Mouse (Mus musculus) CH12.LX (cell line): ENCODE results near the gene Btbd7. TPM values are rescaled to one million over a fixed set of nuclear protein-coding genes. Genes with fewer than 3 reads are reported as not detected.
A peak's percentile ranks its signal among the peaks of the same experiment; 100 is the strongest.

Experiments used
- DNase-seq: peaks from one replicate; pipeline ENCODE4 v3.0.0-alpha.2; 2013; ENCODE audit errors: extremely low read depth
- H3K27ac ChIP-seq: 2 replicates; pipeline ENCODE4 v1.5.1; 2012; ENCODE audit warnings: low read depth, mild to moderate bottlenecking, control low read depth, moderate library complexity; ENCODE audit not compliant: insufficient read depth
- H3K27me3 ChIP-seq: replicated peaks from 2 replicates; pipeline ENCODE3; 2012; ENCODE audit warnings: inconsistent platforms
- H3K36me3 ChIP-seq, 2 experiments: replicated peaks in 1 of 2; 2 replicates each; pipeline versions ENCODE3 to v1.6.1; 2012; ENCODE audit warnings: inconsistent platforms in 1 of 2, low read length in 1 of 2, mild to moderate bottlenecking in 1 of 2, mixed read lengths in 1 of 2, moderate library complexity in 1 of 2; ENCODE audit not compliant: control insufficient read depth in 1 of 2, insufficient read depth in 1 of 2
- H3K4me1 ChIP-seq, 2 experiments: 2 replicates each; pipeline ENCODE4 v1.6.1; 2012; ENCODE audit warnings: inconsistent platforms in 1 of 2, moderate library complexity in 1 of 2; ENCODE audit not compliant: insufficient read depth in 2 of 2, control insufficient read depth in 1 of 2
- H3K4me2 ChIP-seq: 2 replicates; pipeline ENCODE4 v1.6.1; 2012; ENCODE audit warnings: low read depth, mild to moderate bottlenecking, control low read depth; ENCODE audit not compliant: poor library complexity, insufficient read depth, severe bottlenecking
- H3K4me3 ChIP-seq, 3 experiments: fragments of 150-350 bp in 1 of 3; sonication (generic) in 1 of 3; replicated peaks in 1 of 3; 2 replicates each; pipeline versions ENCODE3 to v1.5.1; 2011 to 2012; ENCODE audit warnings: low read depth in 2 of 3, low read length in 2 of 3, mild to moderate bottlenecking in 2 of 3, moderate library complexity in 2 of 3, control low read depth in 1 of 3, improper control_type of control experiment in 1 of 3, inconsistent platforms in 1 of 3, mixed read lengths in 1 of 3; ENCODE audit not compliant: poor library complexity in 1 of 3
- H3K79me2 ChIP-seq: replicated peaks from 2 replicates; pipeline ENCODE4 v1.6.1; 2012; ENCODE audit warnings: mild to moderate bottlenecking, moderate library complexity; ENCODE audit not compliant: control insufficient read depth, poor library complexity, insufficient read depth, severe bottlenecking; ENCODE audit errors: extremely low read depth
- H3K9ac ChIP-seq: 2 replicates; pipeline ENCODE4 v1.6.1; 2012; ENCODE audit warnings: low read depth, mild to moderate bottlenecking, control low read depth, moderate library complexity; ENCODE audit not compliant: insufficient read depth
- H3K9me3 ChIP-seq: replicated peaks from 2 replicates; pipeline ENCODE3; 2012; ENCODE audit warnings: low read length, inconsistent platforms, mixed read lengths
- BHLHE40 ChIP-seq: IDR thresholded peaks from 2 replicates; pipeline ENCODE4 v1.6.1; 2011; ENCODE audit warnings: mild to moderate bottlenecking, low read depth, low read length, improper control_type of control experiment
- CHD1 ChIP-seq: IDR thresholded peaks from 2 replicates; pipeline ENCODE4 v1.6.1; 2012; ENCODE audit warnings: low read depth, low read length, improper control_type of control experiment, inconsistent platforms
- CHD2 ChIP-seq: IDR thresholded peaks from 2 replicates; pipeline ENCODE4 v1.6.1; 2011; ENCODE audit warnings: low read length, improper control_type of control experiment
- CTCF ChIP-seq, 2 experiments: IDR thresholded peaks in 1 of 2; conservative IDR thresholded peaks in 1 of 2; 2 replicates each; pipeline ENCODE4 v1.5.1; 2011 to 2012; ENCODE audit warnings: low read depth in 2 of 2, low read length in 2 of 2, improper control_type of control experiment in 1 of 2, inconsistent platforms in 1 of 2, mild to moderate bottlenecking in 1 of 2, moderate library complexity in 1 of 2
- ELF1 ChIP-seq: IDR thresholded peaks from 2 replicates; pipeline ENCODE4 v1.6.1; 2014; ENCODE audit warnings: low read depth, mild to moderate bottlenecking, inconsistent platforms, low read length, improper control_type of control experiment
- EP300 ChIP-seq: IDR thresholded peaks from 2 replicates; pipeline ENCODE4 v1.6.1; 2011; ENCODE audit warnings: low read length, improper control_type of control experiment
- GABPA ChIP-seq: IDR thresholded peaks from 2 replicates; pipeline ENCODE4 v1.6.1; 2012; ENCODE audit warnings: low read depth, low read length, improper control_type of control experiment, inconsistent platforms; ENCODE audit not compliant: insufficient replicate concordance
- HCFC1 ChIP-seq: IDR thresholded peaks from 2 replicates; pipeline ENCODE4 v1.6.1; 2012; ENCODE audit warnings: low read depth, mild to moderate bottlenecking, inconsistent platforms, low read length, improper control_type of control experiment
- IRF4 ChIP-seq: IDR thresholded peaks from 2 replicates; pipeline ENCODE4 v1.6.1; 2014; ENCODE audit warnings: low read depth, mild to moderate bottlenecking, inconsistent platforms, low read length, improper control_type of control experiment
- JUN ChIP-seq: IDR thresholded peaks from 2 replicates; pipeline ENCODE4 v1.6.1; 2011; ENCODE audit warnings: low read depth, mild to moderate bottlenecking, low read length, improper control_type of control experiment, moderate library complexity; ENCODE audit not compliant: insufficient read depth
- JUND ChIP-seq: conservative IDR thresholded peaks from 2 replicates; pipeline ENCODE4 v1.6.1; 2011; ENCODE audit warnings: low read depth, low read length, improper control_type of control experiment
- MEF2A ChIP-seq: IDR thresholded peaks from 2 replicates; pipeline ENCODE4 v1.6.1; 2014; ENCODE audit warnings: low read depth, mild to moderate bottlenecking, inconsistent platforms, low read length, improper control_type of control experiment, borderline replicate concordance
- MXI1 ChIP-seq: IDR thresholded peaks from 2 replicates; pipeline ENCODE4 v1.6.1; 2011; ENCODE audit warnings: mild to moderate bottlenecking, low read depth, low read length, improper control_type of control experiment
- MYC ChIP-seq: IDR thresholded peaks from 2 replicates; pipeline ENCODE4 v1.6.1; 2011; ENCODE audit warnings: low read depth, mild to moderate bottlenecking, improper control_type of control experiment, low read length
- NRF1 ChIP-seq: IDR thresholded peaks from 2 replicates; pipeline ENCODE4 v1.6.1; 2014; ENCODE audit warnings: low read depth, mild to moderate bottlenecking, inconsistent platforms, low read length, improper control_type of control experiment, moderate library complexity
- PAX5 ChIP-seq: IDR thresholded peaks from 2 replicates; pipeline ENCODE4 v1.6.1; 2012; ENCODE audit warnings: low read length, inconsistent platforms, mixed read lengths
- POLR2A ChIP-seq: IDR thresholded peaks from 2 replicates; pipeline ENCODE4 v1.6.1; 2011; ENCODE audit warnings: low read depth, mild to moderate bottlenecking, improper control_type of control experiment, low read length
- RAD21 ChIP-seq: IDR thresholded peaks from 2 replicates; pipeline ENCODE4 v1.6.1; 2011; ENCODE audit warnings: low read depth, mild to moderate bottlenecking, low read length, improper control_type of control experiment, moderate library complexity
- RCOR1 ChIP-seq: conservative IDR thresholded peaks from 2 replicates; pipeline ENCODE4 v1.6.1; 2012; ENCODE audit warnings: low read depth, mild to moderate bottlenecking, inconsistent platforms, low read length, improper control_type of control experiment
- SIN3A ChIP-seq: IDR thresholded peaks from 2 replicates; pipeline ENCODE4 v1.6.1; 2012; ENCODE audit warnings: low read length, improper control_type of control experiment, inconsistent platforms
- SMC3 ChIP-seq: IDR thresholded peaks from 2 replicates; pipeline ENCODE4 v1.6.1; 2011; ENCODE audit warnings: low read depth, low read length, improper control_type of control experiment
- TBP ChIP-seq: conservative IDR thresholded peaks from 2 replicates; pipeline ENCODE4 v1.6.1; 2011; ENCODE audit warnings: low read depth, low read length, improper control_type of control experiment
- USF2 ChIP-seq: conservative IDR thresholded peaks from 2 replicates; pipeline ENCODE4 v1.6.1; 2011; ENCODE audit warnings: low read depth, low read length, improper control_type of control experiment
- ZC3H11A ChIP-seq: IDR thresholded peaks from 2 replicates; pipeline ENCODE4 v1.6.1; 2012; ENCODE audit warnings: low read depth, mild to moderate bottlenecking, inconsistent platforms, low read length, improper control_type of control experiment
- ZNF384 ChIP-seq: IDR thresholded peaks from 2 replicates; pipeline ENCODE4 v1.6.1; 2012; ENCODE audit warnings: low read depth, low read length, improper control_type of control experiment, inconsistent platforms
- dilution Hi-C: fragments of 300-500 bp; cut with MboI; formaldehyde crosslinking; loops from 2 replicates; pipeline ENCODE4 v1.14.3; 2020; ENCODE audit warnings: low sequenced_read_pairs; ENCODE audit not compliant: extremely low pct_unique_long_range_greater_than_20kb, extremely low pct_ligation_motif_present
- in situ Hi-C: fragments of 300-500 bp; cut with MboI; formaldehyde crosslinking; loops from 3 replicates; pipeline ENCODE4 v1.14.3; 2019; ENCODE audit warnings: low sequenced_read_pairs, low pct_ligation_motif_present, low pct_unique_long_range_greater_than_20kb, mixed read lengths
- polyA plus RNA-seq: library from polyadenylated mRNA; unstranded; fragments of >175 nt; gene quantifications from 2 replicates; pipeline ENCODE4 v1.2.1, GENCODE M21; 2012; ENCODE audit warnings: low read depth; ENCODE audit not compliant: insufficient read length
- total RNA-seq, 2 experiments: library from RNA; depleted of rRNA; stranded (reverse); fragments of 300-350 nt in 1 of 2; fragments of >200 nt in 1 of 2; gene quantifications; 2 replicates each; pipeline ENCODE4 v1.2.3; 2012 to 2014

Gene Btbd7
- total and polyA plus RNA-seq, 3 experiments = 3.6 to 7.2 (median 5.1) TPM

- in situ Hi-C loops (no loop called here), dilution Hi-C loops (no loop called here)
- Histone ChIP-seq H3K9ac (no peak overlapping the region), H3K27me3 (no peaks in the 10 kb centered on the region), H3K9me3 (no peaks in the 10 kb centered on the region), H3K36me3 (peaks cover 2 to 14% of the 10 kb centered on the region in 2 experiments), H3K27ac (no peak overlapping the region), H3K4me1 (peaks cover 0 to 15% of the 10 kb centered on the region in 2 experiments; a peak in 2 of 4 replicates), H3K4me2 (no peak overlapping the region), H3K79me2 (no peaks in the 10 kb centered on the region), H3K4me3 (no peak overlapping the region)
- TF ChIP-seq MEF2A = no peak
- no peak for TF ChIP-seq SIN3A
- TF ChIP-seq USF2 = no peak
- TF ChIP-seq BHLHE40 = no peak
- no peak for TF ChIP-seq CHD1
- no peak for TF ChIP-seq ELF1
- TF ChIP-seq PAX5 = no peak
- no peak for TF ChIP-seq NRF1
- TF ChIP-seq HCFC1 = no peak
- DNase-seq = no peak
These were observed 139.2 kb downstream of the Btbd7 start for GRCm38 (mm10) chr12:102739096-102739495.

GRCm38 (mm10) chr12:102733381-102733780 is 144.9 kb downstream of the Btbd7 start:
- Histone ChIP-seq H3K9me3 (no peaks in the 10 kb centered on the region), H3K27me3 (no peaks in the 10 kb centered on the region), H3K79me2 (no peaks in the 10 kb centered on the region), H3K4me1 (peaks cover 0 to 7% of the 10 kb centered on the region in 2 experiments; a peak in 1 of 4 replicates), H3K27ac (no peak overlapping the region), H3K4me3 (no peak overlapping the region), H3K36me3 (no peaks in the 10 kb centered on the region), H3K9ac (no peak overlapping the region), H3K4me2 (no peak overlapping the region)
- DNase-seq = peak; percentile 67
- TF ChIP-seq SMC3 = peak; percentile 68
- TF ChIP-seq RAD21 = peak; percentile 74
- TF ChIP-seq RCOR1 = no peak
- TF ChIP-seq ELF1 = no peak
- TF ChIP-seq CTCF (conservative IDR thresholded peaks at IDR 0.05 in 1 of 2, IDR thresholded peaks at IDR 0.05 in 1 of 2; ENCODE audit: low read depth in 2 of 2, low read length in 2 of 2) = peak; percentile 56 to 81; a peak in 3 of 4 replicates
- dilution Hi-C loops (no loop called here), in situ Hi-C loops (no loop called here)

GRCm38 (mm10) chr12:102730798-102731619 is 147.3 kb downstream of the Btbd7 start:
- dilution Hi-C loops = no loop called here
- H3K36me3 ChIP-seq = no peaks in the 10 kb centered on the region
- H3K4me2 ChIP-seq = no peak overlapping the region
- no peak overlapping the region for H3K9ac ChIP-seq
- no peaks in the 10 kb centered on the region for H3K9me3 ChIP-seq
- TF ChIP-seq JUN (no peak), CTCF (conservative IDR thresholded peaks at IDR 0.05 in 1 of 2, IDR thresholded peaks at IDR 0.05 in 1 of 2; ENCODE audit: low read depth in 2 of 2, low read length in 2 of 2) (no peak), GABPA (no peak), SIN3A (no peak), USF2 (no peak), ZC3H11A (no peak), IRF4 (no peak), CHD2 (no peak), MYC (no peak), JUND (no peak), POLR2A (no peak), TBP (no peak), PAX5 (no peak), MXI1 (no peak), ZNF384 (no peak), BHLHE40 (no peak), ELF1 (no peak), RCOR1 (no peak), EP300 (no peak)
- H3K27me3 ChIP-seq = no peaks in the 10 kb centered on the region
- in situ Hi-C loops = no loop called here
- DNase-seq = no peak
- H3K4me3 ChIP-seq = no peak overlapping the region
- H3K79me2 ChIP-seq = no peaks in the 10 kb centered on the region
- no peak overlapping the region for H3K27ac ChIP-seq
- H3K4me1 ChIP-seq = peaks cover 0 to 11% of the 10 kb centered on the region in 2 experiments; a peak in 1 of 4 replicates
